Mouse (Mus musculus): Measurements from ENCODE around the gene Cmpk2. TPM values are rescaled to one million over a fixed set of nuclear protein-coding genes. Genes with fewer than 3 reads are reported as not detected.
"Not testable (repeated sequence)": the region's sequence is repeated elsewhere in the genome, so short reads cannot be mapped to it uniquely, and the experiment has no call there.

Gene Cmpk2
- 8.3 and 11.5 TPM in 2 replicates for polyA plus RNA-seq (2012; rRNA removed)

- peak; percentile 63 to 84 for DNase-seq (ENCODE audit: low read depth in 1 of 2, low spot score in 2 of 2)
- TF ChIP-seq CTCF (IDR thresholded peaks at IDR 0.05; ENCODE audit: extremely low read depth, insufficient read depth, insufficient read length, insufficient replicate concordance) (no peak), POLR2A (IDR thresholded peaks at IDR 0.05; ENCODE audit: low read depth, low read length) (no peak)
- Histone ChIP-seq H3K27me3 (ENCODE audit: control insufficient read depth, insufficient read depth, low read length) (no peaks in the 10 kb centered on the region), H3K4me3 (ENCODE audit: extremely low read depth, insufficient read depth, insufficient read length) (peak within 1 kb of the TSS; percentile 66), H3K27ac (ENCODE audit: insufficient read depth, low read length) (peak within 1 kb of the TSS; percentile 72), H3K4me1 (ENCODE audit: control insufficient read depth, insufficient read depth, insufficient read length) (peaks cover 6% of the 10 kb centered on the region), H3K36me3 (ENCODE audit: control insufficient read depth, insufficient read depth, low read length) (peaks cover 5% of the 10 kb centered on the region)
- WGBS = under 1% methylated on average over 69 of the region's 69 CpGs
Measured at GRCm38 (mm10) chr12:26469098-26470041, at the start of gene Cmpk2. Gene Cmpk2, plus strand, starts transcription at chr12:26469204.

DNA sequence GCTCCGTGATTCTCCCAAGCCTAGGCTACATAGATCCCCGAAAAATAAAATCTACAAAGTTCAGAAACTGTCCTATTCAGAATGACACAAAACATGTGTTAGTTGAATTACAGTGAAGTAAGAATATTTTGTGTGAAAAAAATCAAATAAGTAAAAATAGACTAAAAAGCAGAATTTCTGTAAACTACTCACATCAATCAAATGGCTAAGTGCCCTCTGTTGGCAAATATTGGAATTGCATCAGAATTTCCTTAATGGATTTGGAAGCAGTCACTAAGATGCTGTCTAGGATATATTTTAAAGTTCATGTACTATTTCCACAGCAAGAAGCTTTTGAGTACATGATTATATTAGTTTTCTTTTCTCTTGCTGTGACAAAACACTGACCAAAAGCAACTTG is 44.2 kb upstream of the Cmpk2 start:
- Histone ChIP-seq H3K27ac (ENCODE audit: insufficient read depth, low read length) (no peak overlapping the region), H3K4me3 (ENCODE audit: extremely low read depth, insufficient read depth, insufficient read length) (no peak overlapping the region), H3K27me3 (ENCODE audit: control insufficient read depth, insufficient read depth, low read length) (no peaks in the 10 kb centered on the region), H3K4me1 (ENCODE audit: control insufficient read depth, insufficient read depth, insufficient read length) (peaks cover 3% of the 10 kb centered on the region; the same call in 1 of the 2 replicates), H3K36me3 (ENCODE audit: control insufficient read depth, insufficient read depth, low read length) (no peaks in the 10 kb centered on the region)
- 85% methylated on average over 2 of the region's 2 CpGs for WGBS
- TF ChIP-seq CTCF (IDR thresholded peaks at IDR 0.05; ENCODE audit: extremely low read depth, insufficient read depth, insufficient read length, insufficient replicate concordance) = no peak
- TF ChIP-seq POLR2A (IDR thresholded peaks at IDR 0.05; ENCODE audit: low read depth, low read length) = no peak
- DNase-seq (ENCODE audit: low read depth in 1 of 2, low spot score in 2 of 2) = peak in 1 of 2 experiments; percentile 38

DNA sequence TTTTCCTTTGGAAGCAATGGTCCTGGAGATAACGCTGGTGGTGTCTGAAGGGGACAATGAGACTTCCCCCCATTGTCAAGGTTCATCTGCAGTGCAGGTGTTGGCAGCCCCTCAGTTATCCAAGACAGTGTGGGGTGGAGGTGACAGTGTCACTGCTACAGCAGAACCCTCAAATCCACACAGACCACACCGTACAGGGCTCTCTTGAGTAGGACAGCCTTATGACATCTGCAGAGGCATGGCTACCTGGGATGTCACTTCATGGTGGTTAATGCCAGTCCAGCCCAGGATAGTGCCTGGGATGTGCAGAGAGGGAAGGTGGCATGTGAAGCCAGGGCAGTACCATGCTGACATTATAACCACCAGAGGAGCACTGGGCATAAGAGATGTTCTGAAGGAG is 40.2 kb upstream of the Cmpk2 start:
- WGBS = 92% methylated on average over 2 of the region's 2 CpGs
- H3K4me3 ChIP-seq (ENCODE audit: extremely low read depth, insufficient read depth, insufficient read length); H3K27ac ChIP-seq (ENCODE audit: insufficient read depth, low read length); H3K27me3 ChIP-seq (ENCODE audit: control insufficient read depth, insufficient read depth, low read length); H3K4me1 ChIP-seq (ENCODE audit: control insufficient read depth, insufficient read depth, insufficient read length); H3K36me3 ChIP-seq (ENCODE audit: control insufficient read depth, insufficient read depth, low read length); DNase-seq (ENCODE audit: low read depth in 1 of 2, low spot score in 2 of 2): not testable (repeated sequence)

DNA sequence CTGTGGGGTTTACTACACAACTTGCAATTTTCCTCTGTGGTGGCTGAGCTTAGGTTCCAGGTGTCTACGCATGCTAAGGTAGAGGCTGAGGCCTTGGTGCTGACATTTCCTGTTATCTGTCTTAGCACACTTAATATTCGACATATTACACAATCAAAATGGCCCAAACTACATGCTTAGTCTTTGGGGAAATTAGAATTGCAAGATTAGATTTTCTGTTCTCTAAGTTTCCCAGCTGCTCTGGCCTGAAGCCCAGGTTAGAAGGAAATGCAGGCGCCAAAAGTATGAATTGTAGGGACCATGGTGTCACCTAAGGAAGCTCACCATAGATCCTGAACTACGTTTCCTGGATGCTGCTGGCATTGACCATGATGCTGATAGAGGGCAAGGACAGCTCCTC is 32.7 kb upstream of the Cmpk2 start:
- no peaks in the 10 kb centered on the region for H3K4me1 ChIP-seq (ENCODE audit: control insufficient read depth, insufficient read depth, insufficient read length)
- no peak for DNase-seq (ENCODE audit: low read depth in 1 of 2, low spot score in 2 of 2)
- TF ChIP-seq CTCF (IDR thresholded peaks at IDR 0.05; ENCODE audit: extremely low read depth, insufficient read depth, insufficient read length, insufficient replicate concordance) = no peak
- H3K27ac ChIP-seq (ENCODE audit: insufficient read depth, low read length) = no peak overlapping the region
- H3K4me3 ChIP-seq (ENCODE audit: extremely low read depth, insufficient read depth, insufficient read length) = no peak overlapping the region
- no peaks in the 10 kb centered on the region for H3K36me3 ChIP-seq (ENCODE audit: control insufficient read depth, insufficient read depth, low read length)
- 76% methylated on average over 4 of the region's 4 CpGs for WGBS
- no peaks in the 10 kb centered on the region for H3K27me3 ChIP-seq (ENCODE audit: control insufficient read depth, insufficient read depth, low read length)

- Histone ChIP-seq H3K27me3 (ENCODE audit: control insufficient read depth, insufficient read depth, low read length) (no peaks in the 10 kb centered on the region), H3K27ac (ENCODE audit: insufficient read depth, low read length) (no peak overlapping the region), H3K4me3 (ENCODE audit: extremely low read depth, insufficient read depth, insufficient read length) (no peak overlapping the region), H3K4me1 (ENCODE audit: control insufficient read depth, insufficient read depth, insufficient read length) (no peaks in the 10 kb centered on the region), H3K36me3 (ENCODE audit: control insufficient read depth, insufficient read depth, low read length) (no peaks in the 10 kb centered on the region)
- TF ChIP-seq CTCF (IDR thresholded peaks at IDR 0.05; ENCODE audit: extremely low read depth, insufficient read depth, insufficient read length, insufficient replicate concordance) (no peak), POLR2A (IDR thresholded peaks at IDR 0.05; ENCODE audit: low read depth, low read length) (no peak)
- DNase-seq (ENCODE audit: low read depth in 1 of 2, low spot score in 2 of 2) = no peak
- WGBS = 92% methylated on average over 3 of the region's 3 CpGs
Measured at GRCm38 (mm10) chr12:26437950-26438349, 31.1 kb upstream of the Cmpk2 start.

- 23% methylated on average over 3 of the region's 3 CpGs for WGBS
- H3K27ac ChIP-seq (ENCODE audit: insufficient read depth, low read length) = no peak overlapping the region
- H3K27me3 ChIP-seq (ENCODE audit: control insufficient read depth, insufficient read depth, low read length) = no peaks in the 10 kb centered on the region
- H3K36me3 ChIP-seq (ENCODE audit: control insufficient read depth, insufficient read depth, low read length) = no peaks in the 10 kb centered on the region
- no peak for TF ChIP-seq POLR2A (IDR thresholded peaks at IDR 0.05; ENCODE audit: low read depth, low read length)
- no peak for TF ChIP-seq CTCF (IDR thresholded peaks at IDR 0.05; ENCODE audit: extremely low read depth, insufficient read depth, insufficient read length, insufficient replicate concordance)
- DNase-seq (ENCODE audit: low read depth in 1 of 2, low spot score in 2 of 2) = no peak
- H3K4me3 ChIP-seq (ENCODE audit: extremely low read depth, insufficient read depth, insufficient read length) = no peak overlapping the region
- no peaks in the 10 kb centered on the region for H3K4me1 ChIP-seq (ENCODE audit: control insufficient read depth, insufficient read depth, insufficient read length)
Measured at GRCm38 (mm10) chr12:26439366-26439765, 29.6 kb upstream of the Cmpk2 start.

GRCm38 (mm10) chr12:26444054-26444453 is 24.9 kb upstream of the Cmpk2 start:
- whole genome bisulfite sequencing = 2% methylated on average over 2 of the region's 2 CpGs
- no peaks in the 10 kb centered on the region for H3K36me3 ChIP-seq (ENCODE audit: control insufficient read depth, insufficient read depth, low read length)
- H3K4me3 ChIP-seq (ENCODE audit: extremely low read depth, insufficient read depth, insufficient read length) = no peak overlapping the region
- no peaks in the 10 kb centered on the region for H3K4me1 ChIP-seq (ENCODE audit: control insufficient read depth, insufficient read depth, insufficient read length)
- no peaks in the 10 kb centered on the region for H3K27me3 ChIP-seq (ENCODE audit: control insufficient read depth, insufficient read depth, low read length)
- TF ChIP-seq CTCF (IDR thresholded peaks at IDR 0.05; ENCODE audit: extremely low read depth, insufficient read depth, insufficient read length, insufficient replicate concordance) (peak; percentile 57; the same call in 1 of the 2 replicates), POLR2A (IDR thresholded peaks at IDR 0.05; ENCODE audit: low read depth, low read length) (no peak)
- no peak overlapping the region for H3K27ac ChIP-seq (ENCODE audit: insufficient read depth, low read length)
- peak in 1 of 2 experiments; percentile 60 for DNase-seq (ENCODE audit: low read depth in 1 of 2, low spot score in 2 of 2)
